Mouse (Mus musculus): ENCODE results near the gene Tnfsf13.
"Not testable (repeated sequence)": the region's sequence is repeated elsewhere in the genome, so short reads cannot be mapped to it uniquely, and the experiment has no call there.

Gene Tnfsf13

GRCm38 (mm10) chr11:69685526-69686148, at the start of gene Tnfsf13:
Gene Tnfsf13 (minus strand): TSS chr11:69685784.
- DNase-seq (ENCODE audit: low spot score), result no peak

- not testable (repeated sequence) for DNase-seq (ENCODE audit: low spot score)
Observed at GRCm38 (mm10) chr11:69731408-69731807, 45.8 kb upstream of the Tnfsf13 start.

GRCm38 (mm10) chr11:69729063-69729462, 43.5 kb upstream of the Tnfsf13 start:
- DNase-seq (ENCODE audit: low spot score), result peak; percentile 83

- DNase-seq (ENCODE audit: low spot score), result no peak
Observed at GRCm38 (mm10) chr11:69725951-69726350, 40.4 kb upstream of the Tnfsf13 start.

GRCm38 (mm10) chr11:69723074-69723473, 37.5 kb upstream of the Tnfsf13 start:
- no peak for DNase-seq (ENCODE audit: low spot score)

GRCm38 (mm10) chr11:69720852-69721251, 35.3 kb upstream of the Tnfsf13 start:
- DNase-seq (ENCODE audit: low spot score), result no peak

- DNase-seq (ENCODE audit: low spot score), result no peak
Observed at GRCm38 (mm10) chr11:69719423-69719822, 33.8 kb upstream of the Tnfsf13 start.

GRCm38 (mm10) chr11:69718661-69719060, 33.1 kb upstream of the Tnfsf13 start:
- peak; percentile 51 for DNase-seq (ENCODE audit: low spot score)

GRCm38 (mm10) chr11:69716953-69717352, 31.4 kb upstream of the Tnfsf13 start:
- no peak for DNase-seq (ENCODE audit: low spot score)

- DNase-seq (ENCODE audit: low spot score), result peak; percentile 73
Observed at GRCm38 (mm10) chr11:69715929-69716328, 30.3 kb upstream of the Tnfsf13 start.

GRCm38 (mm10) chr11:69715482-69715881, 29.9 kb upstream of the Tnfsf13 start:
- DNase-seq (ENCODE audit: low spot score), result peak; percentile 45

- peak; percentile 71 for DNase-seq (ENCODE audit: low spot score)
Observed at GRCm38 (mm10) chr11:69714636-69715329, 29.2 kb upstream of the Tnfsf13 start.

GRCm38 (mm10) chr11:69712954-69713672, 27.5 kb upstream of the Tnfsf13 start:
- peak; percentile 40 for DNase-seq (ENCODE audit: low spot score)

- DNase-seq (ENCODE audit: low spot score), result no peak
Observed at GRCm38 (mm10) chr11:69711082-69711481, 25.5 kb upstream of the Tnfsf13 start.

- DNase-seq (ENCODE audit: low spot score), result no peak
Observed at GRCm38 (mm10) chr11:69710470-69710869, 24.9 kb upstream of the Tnfsf13 start.

GRCm38 (mm10) chr11:69709554-69710446, 24.2 kb upstream of the Tnfsf13 start:
- no peak for DNase-seq (ENCODE audit: low spot score)

- no peak for DNase-seq (ENCODE audit: low spot score)
Observed at GRCm38 (mm10) chr11:69708614-69709265, 23.2 kb upstream of the Tnfsf13 start.

- no peak for DNase-seq (ENCODE audit: low spot score)
Observed at GRCm38 (mm10) chr11:69707873-69708381, 22.3 kb upstream of the Tnfsf13 start.

- DNase-seq (ENCODE audit: low spot score), result no peak
Observed at GRCm38 (mm10) chr11:69707480-69707847, 21.9 kb upstream of the Tnfsf13 start.

GRCm38 (mm10) chr11:69706775-69707479, 21.3 kb upstream of the Tnfsf13 start:
- DNase-seq (ENCODE audit: low spot score), result no peak

GRCm38 (mm10) chr11:69704613-69705010, 19.0 kb upstream of the Tnfsf13 start:
- DNase-seq (ENCODE audit: low spot score), result no peak
